Mouse (Mus musculus) spleen, adult 2 months (tissue): ENCODE measurements around the gene Sema5a.

Experiments
- CTCF ChIP-seq: fragments of 200-500 bp; IDR thresholded peaks from 2 replicates; pipeline ENCODE4 v1.5.1; 2011; ENCODE audit warnings: mild to moderate bottlenecking, inconsistent platforms; ENCODE audit not compliant: insufficient read depth, insufficient read length, insufficient replicate concordance; ENCODE audit errors: extremely low read depth
- POLR2A ChIP-seq: fragments of 200-500 bp; IDR thresholded peaks from 2 replicates; pipeline ENCODE4 v1.6.1; 2011; ENCODE audit warnings: low read depth, low read length, inconsistent platforms

GRCm38 (mm10) chr15:32317074-32317473 lies 72.5 kb downstream of the Sema5a start:
- TF ChIP-seq CTCF (no peak), POLR2A (no peak)
